Mouse (Mus musculus) activated CD4-positive, CD25-positive, alpha-beta regulatory T cell (primary cell): ENCODE measurements around the gene Gm21312. TPM values are rescaled to one million over a fixed set of nuclear protein-coding genes. Genes with fewer than 3 reads are reported as not detected.

Source experiments
- polyA plus RNA-seq, 2 experiments: library from polyadenylated mRNA; unstranded; fragments of 100-300 nt; shearing (Covaris generic); gene quantifications; one replicate each; pipeline ENCODE4 v1.2.1; 2017

Gene Gm21312
- polyA plus RNA-seq, result not detected

GRCm38 (mm10) chr10:104176724-104177123, at the start of gene Gm21312:
TSS of gene Gm21312 (plus strand) at chr10:104177024.

DNA sequence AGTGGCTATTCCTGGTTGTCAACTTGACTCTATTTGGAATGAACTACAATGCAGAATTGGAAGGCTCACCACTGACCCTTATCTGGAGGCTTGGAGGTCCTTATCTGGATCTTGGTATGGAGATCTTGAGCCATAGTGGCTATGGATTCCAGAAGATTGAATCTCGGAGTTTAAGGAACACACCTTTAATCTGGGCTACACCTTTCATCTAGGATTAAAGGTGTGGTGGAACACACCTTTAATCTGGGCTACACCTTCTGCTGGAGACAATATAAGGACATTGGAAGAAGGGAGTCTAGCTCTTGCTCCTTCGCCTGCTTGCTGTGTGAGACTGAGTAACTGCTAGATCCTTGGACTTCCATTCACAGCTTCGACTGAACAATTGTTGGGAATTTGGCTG, 34.1 kb upstream of the Gm21312 start, which contains the start of gene Gm21293:
Gene Gm21293 (plus strand): TSS at position 301 of the 400 bp plus-strand sequence.

GRCm38 (mm10) chr10:104151197-104151596, 25.6 kb upstream of the Gm21312 start, which contains the start of gene Gm6763:
TSS of gene Gm6763 (plus strand) at chr10:104151497.

GRCm38 (mm10) chr10:104159706-104160105, 17.1 kb upstream of the Gm21312 start, which contains the start of gene Gm8764:
TSS of gene Gm8764 (plus strand) at chr10:104160006.

GRCm38 (mm10) chr10:104168215-104168614, 8.6 kb upstream of the Gm21312 start, which contains the start of gene Gm21304:
TSS of gene Gm21304 (plus strand) at chr10:104168515.

GRCm38 (mm10) chr10:104185233-104185632, 8.4 kb downstream of the Gm21312 start, which contains the start of gene Gm20765:
TSS of gene Gm20765 (plus strand) at chr10:104185533.

GRCm38 (mm10) chr10:104193742-104194141, 16.9 kb downstream of the Gm21312 start, which contains the start of gene Gm4340:
TSS of gene Gm4340 (plus strand) at chr10:104194042.

Other genes starting within 250 kb of the Gm21312 start
- not detected for gene Gm21293, start 34.0 kb upstream of the Gm21312 start, polyA plus RNA-seq
- gene Gm6763, start 25.5 kb upstream of the Gm21312 start, polyA plus RNA-seq, result not detected
- not detected for gene Gm8764, start 17.0 kb upstream of the Gm21312 start, polyA plus RNA-seq
- not detected for gene Gm21304, start 8.5 kb upstream of the Gm21312 start, polyA plus RNA-seq
- gene Gm20765, start 8.5 kb downstream of the Gm21312 start, polyA plus RNA-seq, result not detected
- not detected for gene Gm4340, start 17.0 kb downstream of the Gm21312 start, polyA plus RNA-seq